Mouse (Mus musculus): ENCODE results near the gene Med12l.
A peak's percentile ranks its signal among the peaks of the same experiment; 100 is the strongest.

- TF ChIP-seq POLR2A (IDR thresholded peaks at IDR 0.05; ENCODE audit: borderline replicate concordance, insufficient read depth, low read length) (no peak), CTCF (IDR thresholded peaks at IDR 0.05; ENCODE audit: borderline replicate concordance, insufficient read depth, low read depth, low read length) (peak; percentile 55; the same call in 1 of the 2 replicates)
These were observed 73.7 kb downstream of the Med12l start for GRCm38 (mm10) chr3:59079327-59079726.

Data from cerebellum, adult 2 months (tissue).